Mouse (Mus musculus) cerebellum, adult 9-11 months (tissue): ENCODE measurements at regions not wholly inside any gene's neighbourhood (a gene's known extent, or its start where the extent isn't known, plus 50 kb on each side); places are given as distances from the start of the nearest gene placed in this dataset.

Source experiments
- DNase-seq: peaks from one replicate; pipeline ENCODE4 v3.0.0; 2022

- no peak for DNase-seq
These were observed 157.9 kb upstream of the Agap1 start for GRCm38 (mm10) chr1:89296691-89297090.

- DNase-seq, result no peak
These were observed 156.8 kb upstream of the Agap1 start for GRCm38 (mm10) chr1:89297766-89298165.

GRCm38 (mm10) chr1:89301151-89301550 is 153.5 kb upstream of the Agap1 start:
- DNase-seq, result no peak

- DNase-seq, result no peak
These were observed 152.1 kb upstream of the Agap1 start for GRCm38 (mm10) chr1:89302368-89302951.

- no peak for DNase-seq
These were observed 149.4 kb upstream of the Agap1 start for GRCm38 (mm10) chr1:89305171-89305570.

GRCm38 (mm10) chr1:89308788-89309187 is 145.8 kb upstream of the Agap1 start:
- peak; percentile 79 for DNase-seq

- no peak for DNase-seq
These were observed 141.5 kb upstream of the Agap1 start for GRCm38 (mm10) chr1:89313064-89313463.

- no peak for DNase-seq
These were observed 136.7 kb upstream of the Agap1 start for GRCm38 (mm10) chr1:89317897-89318296.

- no peak for DNase-seq
These were observed 135.9 kb upstream of the Agap1 start for GRCm38 (mm10) chr1:89318663-89319062.

GRCm38 (mm10) chr1:89322621-89323020 is 132.0 kb upstream of the Agap1 start:
- no peak for DNase-seq

GRCm38 (mm10) chr1:89323091-89323490 is 131.5 kb upstream of the Agap1 start:
- DNase-seq, result peak; percentile 27

GRCm38 (mm10) chr1:89331352-89331751 is 123.3 kb upstream of the Agap1 start:
- no peak for DNase-seq

- DNase-seq, result no peak
These were observed 121.9 kb upstream of the Agap1 start for GRCm38 (mm10) chr1:89332676-89333075.

- DNase-seq, result no peak
These were observed 116.7 kb upstream of the Agap1 start for GRCm38 (mm10) chr1:89337861-89338260.

- no peak for DNase-seq
These were observed 111.8 kb upstream of the Agap1 start for GRCm38 (mm10) chr1:89342794-89343193.

- DNase-seq, result peak; percentile 31
These were observed 110.1 kb upstream of the Agap1 start for GRCm38 (mm10) chr1:89344546-89344945.

GRCm38 (mm10) chr1:89347341-89347740 is 107.3 kb upstream of the Agap1 start:
- no peak for DNase-seq

GRCm38 (mm10) chr1:89352936-89353335 is 101.7 kb upstream of the Agap1 start:
- no peak for DNase-seq

- no peak for DNase-seq
These were observed 95.3 kb upstream of the Agap1 start for GRCm38 (mm10) chr1:89359257-89359656.

- DNase-seq, result peak; percentile 54
These were observed 89.9 kb upstream of the Agap1 start for GRCm38 (mm10) chr1:89364547-89365305.

- no peak for DNase-seq
These were observed 87.7 kb upstream of the Agap1 start for GRCm38 (mm10) chr1:89366891-89367290.

- no peak for DNase-seq
These were observed 80.8 kb upstream of the Agap1 start for GRCm38 (mm10) chr1:89373806-89374205.

- no peak for DNase-seq
These were observed 80.3 kb upstream of the Agap1 start for GRCm38 (mm10) chr1:89374271-89374670.

- DNase-seq, result peak; percentile 80
These were observed 72.6 kb upstream of the Agap1 start for GRCm38 (mm10) chr1:89382021-89382420.

- no peak for DNase-seq
These were observed 69.5 kb upstream of the Agap1 start for GRCm38 (mm10) chr1:89385111-89385510.
